Mouse (Mus musculus) lung, embryonic 14.5 days (tissue): Measurements from ENCODE around the gene Rnf167. TPM values are rescaled to one million over a fixed set of nuclear protein-coding genes. Genes with fewer than 3 reads are reported as not detected.

ENCODE experiments used
- ATAC-seq: fragments of 200-750 bp; cut with Nextera tagmentation; 2 replicates; pipeline ENCODE4 v1.8.0; 2017; ENCODE audit warnings: mild to moderate bottlenecking, moderate TSS enrichment, moderate library complexity; ENCODE audit not compliant: insufficient read depth
- DNase-seq: peaks from one replicate; pipeline ENCODE4 v3.0.0-alpha.2; 2015
- H3K27ac ChIP-seq: fragments of 300-500 bp; sonication (generic); 2 replicates; pipeline ENCODE4 v1.5.1; 2014; ENCODE audit warnings: low read depth, mild to moderate bottlenecking, moderate library complexity
- H3K27me3 ChIP-seq: fragments of 300-500 bp; sonication (generic); 2 replicates; pipeline ENCODE4 v1.6.1; 2014; ENCODE audit warnings: low read length, control low read depth; ENCODE audit not compliant: insufficient read depth
- H3K36me3 ChIP-seq: fragments of 300-500 bp; sonication (generic); 2 replicates; pipeline ENCODE4 v1.6.1; 2014; ENCODE audit warnings: control low read depth; ENCODE audit not compliant: insufficient read depth
- H3K4me1 ChIP-seq: fragments of 300-500 bp; sonication (generic); 2 replicates; pipeline ENCODE4 v1.6.1; 2014; ENCODE audit warnings: antibody characterized with exemption, control low read depth; ENCODE audit not compliant: insufficient read depth
- H3K4me2 ChIP-seq: fragments of 300-500 bp; sonication (generic); 2 replicates; pipeline ENCODE4 v1.6.1; 2014; ENCODE audit warnings: mild to moderate bottlenecking
- H3K4me3 ChIP-seq: fragments of 300-500 bp; sonication (generic); 2 replicates; pipeline ENCODE4 v1.5.1; 2014; ENCODE audit warnings: low read depth, low read length
- H3K9ac ChIP-seq: fragments of 300-500 bp; sonication (generic); 2 replicates; pipeline ENCODE4 v1.6.1; 2014
- H3K9me3 ChIP-seq: fragments of 300-500 bp; sonication (generic); 2 replicates; pipeline ENCODE4 v1.6.1; 2016; ENCODE audit warnings: low read depth, low read length, control low read depth
- CTCF ChIP-seq: IDR thresholded peaks from 2 replicates; pipeline ENCODE4 v1.5.1; 2016; ENCODE audit warnings: antibody characterized with exemption, low read depth
- WGBS: fragments of 180-500 bp; shearing (Covaris S2); extraction: QIAGEN DNeasy Blood & Tissue Kit; methylation state at CpG from one replicate; pipeline ENCODE4 v1.1.7; 2014; 5-methylcytosine and 5-hydroxymethylcytosine counted together
- polyA plus RNA-seq: library from polyadenylated mRNA; unstranded; fragments of >200 nt; fragmentation: Nextera tagmentation; extraction: Ambion mirVana; gene quantifications from 2 replicates; pipeline ENCODE4 v1.2.1, GENCODE M21; 2014

Rnf167 gene
- polyA plus RNA-seq, 1 experiment from 2014 or later = 98.8 TPM

DNA sequence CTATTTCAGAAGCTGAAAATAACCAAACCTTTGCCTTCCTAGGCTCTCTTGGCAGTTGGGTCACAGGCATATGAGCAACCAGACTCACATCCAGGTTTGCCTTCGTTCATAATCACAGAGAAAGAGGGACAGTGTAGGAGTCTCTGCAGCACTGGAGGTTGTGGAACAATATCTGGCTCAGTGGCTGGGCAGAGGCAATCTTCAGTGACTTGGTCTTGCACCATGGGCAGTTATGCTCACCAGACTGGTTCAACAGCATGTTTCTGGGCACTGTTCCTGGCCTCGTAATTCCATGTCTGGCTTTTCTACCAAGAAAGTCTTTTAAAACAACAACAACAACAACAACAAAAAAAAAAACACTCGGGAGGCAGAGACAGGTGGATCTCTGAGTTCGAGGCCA lies 11.4 kb upstream of the Rnf167 start:
- 72% methylated on average over 4 of the region's 4 CpGs for WGBS
- no peak for DNase-seq
- Histone ChIP-seq H3K9ac (no peak overlapping the region), H3K4me2 (no peak overlapping the region), H3K4me3 (no peak overlapping the region), H3K27me3 (no peaks in the 10 kb centered on the region), H3K4me1 (no peaks in the 10 kb centered on the region), H3K9me3 (no peaks in the 10 kb centered on the region), H3K27ac (no peak overlapping the region), H3K36me3 (no peaks in the 10 kb centered on the region)
- ATAC-seq = no peak
- TF ChIP-seq CTCF = no peak

DNA sequence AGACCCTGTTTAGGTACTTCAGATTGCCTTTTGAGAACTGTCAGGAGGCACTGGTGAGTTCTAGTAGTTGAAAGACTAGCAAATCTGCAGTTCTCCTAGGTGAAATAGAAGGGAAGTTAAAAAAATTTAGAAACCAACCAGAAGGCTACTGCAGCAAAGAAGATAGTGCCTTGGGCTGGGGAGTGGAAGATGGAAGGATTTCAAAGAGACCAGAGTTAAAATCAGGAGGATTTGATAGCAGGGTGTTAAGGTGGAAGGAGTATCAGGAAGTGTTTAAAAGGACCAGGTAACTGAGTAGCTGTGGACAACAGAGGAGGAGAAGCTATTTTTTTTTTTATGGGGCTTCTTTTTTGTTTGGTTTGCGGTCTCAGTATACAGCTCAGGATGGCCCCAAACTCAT lies 9.3 kb upstream of the Rnf167 start:
- Histone ChIP-seq H3K27ac (no peak overlapping the region), H3K4me2 (no peak overlapping the region), H3K4me3 (no peak overlapping the region), H3K4me1 (no peaks in the 10 kb centered on the region), H3K9ac (no peak overlapping the region), H3K27me3 (no peaks in the 10 kb centered on the region), H3K9me3 (no peaks in the 10 kb centered on the region), H3K36me3 (no peaks in the 10 kb centered on the region)
- no peak for TF ChIP-seq CTCF
- ATAC-seq (no peak), DNase-seq (no peak)
- WGBS = 90% methylated on average over 1 of the region's 1 CpGs

DNA sequence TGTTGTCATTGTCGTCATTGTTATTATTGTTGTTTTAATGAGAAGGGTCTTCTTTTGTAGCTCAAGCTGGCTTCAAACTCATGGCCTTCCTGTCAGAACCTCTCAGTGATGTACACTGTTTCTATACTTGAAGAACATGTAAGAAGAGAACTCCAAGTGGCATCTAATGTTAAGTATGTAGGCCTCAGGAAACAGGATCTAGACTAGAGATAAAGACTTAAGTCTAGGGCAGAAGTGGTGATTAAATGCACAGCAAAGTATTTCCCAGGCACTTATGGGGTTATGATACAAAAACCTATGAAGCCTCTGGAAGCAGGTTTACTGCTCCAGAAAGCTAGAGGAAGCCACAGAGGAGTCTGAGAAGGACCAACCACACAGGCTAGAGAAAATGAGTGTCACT lies 8.7 kb upstream of the Rnf167 start:
- Histone ChIP-seq H3K4me2 (no peak overlapping the region), H3K27ac (no peak overlapping the region), H3K27me3 (no peaks in the 10 kb centered on the region), H3K4me1 (no peaks in the 10 kb centered on the region), H3K9ac (no peak overlapping the region), H3K36me3 (0 out of 2 replicates have a peak, but pooled peaks cover 2% of the 10 kb centered on the region), H3K9me3 (no peaks in the 10 kb centered on the region), H3K4me3 (no peak overlapping the region)
- WGBS = 89% methylated on average over 1 of the region's 1 CpGs
- no peak for DNase-seq
- no peak for TF ChIP-seq CTCF
- ATAC-seq = no peak

DNA sequence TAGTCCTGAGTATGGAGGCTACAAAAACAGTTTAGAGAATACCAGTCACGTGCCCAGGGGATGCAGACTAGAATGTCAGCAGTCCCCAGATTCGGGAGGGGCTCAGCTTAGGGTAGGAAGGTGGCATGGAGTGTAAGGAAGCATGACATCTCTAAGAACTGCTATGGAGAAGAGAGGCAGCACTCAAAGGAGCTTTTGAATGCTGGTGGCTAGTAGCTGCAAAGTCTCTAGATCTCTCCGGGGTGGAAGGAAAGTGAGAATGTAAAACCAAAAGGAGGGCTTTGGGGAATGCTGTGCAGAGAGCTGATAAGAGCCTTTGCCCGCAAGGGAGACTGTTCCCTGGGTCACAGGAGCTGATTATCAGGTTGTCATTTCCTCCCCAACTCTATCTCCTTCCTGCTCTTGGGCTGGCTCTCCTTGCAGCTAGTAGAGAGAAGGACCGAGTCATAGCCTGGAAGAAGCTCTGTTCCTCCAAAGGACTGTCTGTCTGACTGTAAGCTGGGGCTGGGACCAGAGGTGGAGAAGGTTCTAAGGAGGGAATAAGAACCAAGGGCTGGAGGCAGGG lies 8.2 kb upstream of the Rnf167 start, which contains the start of gene Gp1ba:
Gene Gp1ba (plus strand): TSS at position 409 of the 565 bp plus-strand sequence.
- no peaks in the 10 kb centered on the region for H3K4me1 ChIP-seq
- 13% methylated on average over 5 of the region's 5 CpGs for WGBS
- DNase-seq (no peak), ATAC-seq (0 out of 2 replicates have a peak, but pooled peaks have one; percentile 21)
- H3K9ac ChIP-seq = no peak within 1 kb of the TSS
- H3K27me3 ChIP-seq = no peaks in the 10 kb centered on the region
- 0 out of 2 replicates have a peak within 1 kb of the TSS, but pooled peaks have one; percentile 1 for H3K4me2 ChIP-seq
- no peaks in the 10 kb centered on the region for H3K9me3 ChIP-seq
- peaks cover 7% of the 10 kb centered on the region; the same call in 1 of the 2 replicates for H3K36me3 ChIP-seq
- TF ChIP-seq CTCF = no peak
- H3K27ac ChIP-seq = peak within 1 kb of the TSS; percentile 37; the same call in 1 of the 2 replicates
- H3K4me3 ChIP-seq = no peak within 1 kb of the TSS

DNA sequence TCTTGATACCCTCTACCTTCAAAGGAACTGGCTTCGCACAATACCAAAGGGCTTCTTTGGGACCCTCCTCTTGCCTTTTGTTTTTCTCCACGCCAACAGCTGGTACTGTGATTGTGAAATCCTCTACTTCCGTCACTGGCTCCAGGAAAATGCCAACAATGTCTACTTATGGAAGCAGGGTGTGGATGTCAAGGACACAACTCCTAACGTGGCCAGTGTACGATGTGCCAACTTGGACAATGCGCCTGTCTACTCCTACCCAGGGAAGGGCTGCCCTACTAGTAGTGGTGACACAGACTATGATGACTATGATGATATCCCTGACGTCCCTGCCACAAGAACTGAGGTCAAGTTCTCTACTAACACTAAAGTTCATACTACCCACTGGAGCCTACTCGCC lies 7.1 kb upstream of the Rnf167 start:
- Histone ChIP-seq H3K9me3 (no peaks in the 10 kb centered on the region), H3K36me3 (peaks cover 18% of the 10 kb centered on the region), H3K9ac (no peak overlapping the region), H3K27me3 (no peaks in the 10 kb centered on the region), H3K27ac (no peak overlapping the region), H3K4me2 (no peak overlapping the region), H3K4me1 (no peaks in the 10 kb centered on the region), H3K4me3 (no peak overlapping the region)
- no peak for ATAC-seq
- DNase-seq = no peak
- WGBS = 77% methylated on average over 8 of the region's 8 CpGs
- TF ChIP-seq CTCF = no peak

DNA sequence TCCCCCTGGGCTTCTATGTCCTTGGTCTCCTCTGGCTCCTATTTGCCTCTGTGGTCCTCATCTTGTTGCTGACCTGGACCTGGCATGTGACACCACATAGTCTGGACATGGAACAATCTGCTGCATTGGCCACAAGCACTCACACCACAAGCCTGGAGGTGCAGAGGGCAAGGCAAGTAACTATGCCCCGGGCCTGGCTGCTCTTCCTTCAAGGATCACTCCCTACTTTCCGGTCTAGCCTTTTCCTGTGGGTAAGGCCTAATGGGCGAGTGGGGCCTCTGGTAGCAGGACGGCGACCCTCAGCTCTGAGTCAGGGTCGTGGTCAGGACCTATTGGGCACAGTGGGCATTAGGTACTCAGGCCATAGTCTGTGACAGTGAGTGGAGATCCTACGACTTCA lies 5.8 kb upstream of the Rnf167 start:
- no peak for DNase-seq

DNA sequence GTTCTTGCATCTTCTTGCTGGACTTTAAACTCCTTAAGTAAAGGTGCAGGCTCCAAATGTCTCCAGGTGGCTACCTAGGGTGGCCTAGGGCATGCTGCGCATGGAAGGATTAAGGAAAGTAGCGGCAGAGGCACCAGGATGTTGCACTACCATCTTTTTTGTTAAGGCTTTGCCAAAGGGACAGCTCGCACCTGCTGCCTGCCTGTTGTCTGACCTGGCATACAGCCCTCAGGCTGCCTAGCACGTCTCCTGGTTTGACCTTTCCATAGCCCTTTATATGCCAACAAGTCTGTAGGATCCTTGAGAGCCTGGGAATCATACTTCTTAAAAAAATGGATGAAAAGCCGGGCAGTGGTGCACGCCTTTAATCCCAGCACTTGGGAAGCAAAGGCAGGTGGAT lies 4.0 kb upstream of the Rnf167 start:
- 88% methylated on average over 6 of the region's 6 CpGs for WGBS
- Histone ChIP-seq H3K27me3 (no peaks in the 10 kb centered on the region), H3K4me1 (peaks cover 6% of the 10 kb centered on the region; the same call in 1 of the 2 replicates), H3K4me3 (no peak overlapping the region), H3K4me2 (no peak overlapping the region), H3K9me3 (no peaks in the 10 kb centered on the region), H3K9ac (no peak overlapping the region), H3K27ac (no peak overlapping the region), H3K36me3 (peaks cover 31% of the 10 kb centered on the region)
- ATAC-seq (no peak), DNase-seq (no peak)
- TF ChIP-seq CTCF = no peak

More for the DNA sequence above, 5.8 kb upstream of the Rnf167 start:
- Histone ChIP-seq H3K4me3 (no peak overlapping the region), H3K27me3 (no peaks in the 10 kb centered on the region), H3K4me1 (peaks cover 6% of the 10 kb centered on the region; the same call in 1 of the 2 replicates), H3K9me3 (no peaks in the 10 kb centered on the region), H3K27ac (no peak overlapping the region), H3K9ac (no peak overlapping the region), H3K36me3 (peaks cover 27% of the 10 kb centered on the region), H3K4me2 (no peak overlapping the region)
- ATAC-seq = no peak
- no peak for TF ChIP-seq CTCF
- WGBS = 84% methylated on average over 7 of the region's 7 CpGs
